7 mouse cellular contexts compared by ENCODE assay signal in the genomic region with DNA sequence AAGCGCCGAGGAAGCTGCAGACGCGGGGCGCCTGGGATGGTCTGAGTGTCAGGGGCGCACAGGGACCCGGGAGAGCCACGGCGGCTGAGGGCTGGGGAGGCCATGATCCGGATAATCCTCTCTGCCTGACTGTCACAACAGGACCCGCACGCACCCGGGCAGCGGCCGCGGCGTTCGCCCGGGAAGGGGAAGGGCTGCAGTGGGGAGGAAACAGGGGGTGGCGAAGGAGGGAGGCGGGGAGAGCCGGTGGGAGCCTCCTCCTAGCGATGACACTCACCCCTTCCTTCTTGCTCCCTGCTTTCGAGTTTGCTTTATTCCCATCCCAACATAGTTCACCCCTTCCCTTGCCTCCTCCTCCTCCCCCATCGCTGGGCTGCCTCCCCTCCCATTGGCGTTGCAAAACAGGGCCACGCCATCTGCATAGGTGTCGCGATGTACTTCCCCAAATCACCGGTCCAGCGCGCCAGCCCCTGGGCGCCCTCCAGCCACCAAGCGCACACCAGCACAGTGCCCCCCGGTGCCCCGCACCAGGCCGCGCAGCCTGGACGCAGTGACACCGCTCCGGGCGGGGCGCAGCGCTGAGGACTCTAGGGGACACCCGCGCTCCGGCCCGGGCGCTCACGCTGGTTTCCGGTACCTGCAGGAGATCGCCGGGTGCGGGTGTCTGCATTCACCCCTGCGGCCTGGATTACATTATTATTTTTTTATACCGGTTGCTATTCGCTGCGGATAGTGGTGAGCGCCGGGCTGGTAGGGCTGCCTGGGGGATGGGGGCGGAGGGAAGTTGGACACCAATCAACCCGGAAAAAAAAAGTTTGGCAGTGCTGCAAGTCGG. TPM values are rescaled to one million over a fixed set of nuclear protein-coding genes. Genes with fewer than 3 reads are reported as not detected.
A peak's percentile ranks its signal among the peaks of the same experiment; 100 is the strongest.
DNase-seq lines count a peak whose midpoint lies in the region; ATAC-seq and TF ChIP-seq lines count a peak whose summit lies in the region.

No protein-coding gene starts in this region.

- peak; percentile 47 for ATAC-seq in midbrain, postnatal 0 days (ENCODE audit: low FRiP score)

- peaks cover 6% of the 10 kb centered on the region for H3K36me3 ChIP-seq in heart, adult 2 months (ENCODE audit: control insufficient read depth, insufficient read depth, low read length)
- no peaks in the 10 kb centered on the region for H3K36me3 ChIP-seq in kidney, adult 2 months (ENCODE audit: control insufficient read depth, insufficient read depth, low read length)
- H3K36me3 ChIP-seq in midbrain, postnatal 0 days (ENCODE audit: insufficient read depth, low read length), result no peaks in the 10 kb centered on the region
- H3K36me3 ChIP-seq in spleen, adult 2 months (ENCODE audit: control insufficient read depth, insufficient read depth, low read length), result no peaks in the 10 kb centered on the region

- no peaks in the 10 kb centered on the region for H3K27me3 ChIP-seq in heart, adult 2 months (ENCODE audit: control insufficient read depth, insufficient read depth, low read length)
- H3K27me3 ChIP-seq in kidney, adult 2 months (replicated peaks; ENCODE audit: control insufficient read depth, insufficient read depth, low read length), result no peaks in the 10 kb centered on the region
- H3K27me3 ChIP-seq in midbrain, postnatal 0 days (ENCODE audit: insufficient read depth, low read length), result no peaks in the 10 kb centered on the region
- no peaks in the 10 kb centered on the region for H3K27me3 ChIP-seq in spleen, adult 2 months (ENCODE audit: control insufficient read depth, insufficient read depth, low read length)

- WGBS in heart, adult 2 months, result under 1% methylated on average over 63 of the region's 63 CpGs
- WGBS in kidney, adult 2 months, result under 1% methylated on average over 63 of the region's 63 CpGs
- under 1% methylated on average over 62 of the region's 63 CpGs for WGBS in midbrain, postnatal 0 days
- under 1% methylated on average over 52 of the region's 63 CpGs for WGBS in spleen, adult 2 months

- peak; percentile 40; the same call in 1 of the 2 replicates for TF ChIP-seq POLR2A in heart, adult 2 months (IDR thresholded peaks at IDR 0.05; ENCODE audit: insufficient read depth, low read depth, low read length)
- peak; percentile 51 for TF ChIP-seq POLR2A in kidney, adult 2 months (IDR thresholded peaks at IDR 0.05; ENCODE audit: low read depth, low read length)
- TF ChIP-seq POLR2A in spleen, adult 2 months (IDR thresholded peaks at IDR 0.05; ENCODE audit: low read depth, low read length), result peak; percentile 45; the same call in 1 of the 2 replicates

- DNase-seq in adrenal gland, adult 2 months, result peak; percentile 87
- DNase-seq in embryo, embryonic 9.5 days (ENCODE audit: extremely low spot score), result peak; percentile 63
- DNase-seq in heart, adult 2 months, result peak; percentile 84 to 85
- peak; percentile 80 for DNase-seq in kidney, adult 2 months
- DNase-seq in liver, result peak; percentile 38
- peak; percentile 56 for DNase-seq in midbrain, postnatal 0 days (ENCODE audit: low spot score)
- peak; percentile 52 to 74 for DNase-seq in spleen, adult 2 months (ENCODE audit: low read depth in 1 of 2, low spot score in 2 of 2)

- intact Hi-C loops in heart, adult 2 months (cut with DNase I), result loop anchor here (2.0 kb wide), 1 partner anchor 34 kb away; no protein-coding TSS in a partner anchor

- H3K4me1 ChIP-seq in heart, adult 2 months (ENCODE audit: control insufficient read depth, insufficient read depth, low read length), result peaks cover 4% of the 10 kb centered on the region
- H3K4me1 ChIP-seq in kidney, adult 2 months (ENCODE audit: control insufficient read depth, insufficient read depth, low read length), result peaks cover 3% of the 10 kb centered on the region; the same call in 1 of the 2 replicates
- peaks cover 5% of the 10 kb centered on the region; the same call in 1 of the 2 replicates for H3K4me1 ChIP-seq in midbrain, postnatal 0 days (ENCODE audit: insufficient read depth, low read length)
- peaks cover 2% of the 10 kb centered on the region; the same call in 1 of the 2 replicates for H3K4me1 ChIP-seq in spleen, adult 2 months (ENCODE audit: control insufficient read depth, insufficient read depth, insufficient read length)

- peak overlapping the region; percentile 94 for H3K4me3 ChIP-seq in heart, adult 2 months
- H3K4me3 ChIP-seq in kidney, adult 2 months (ENCODE audit: insufficient read depth, low read depth, low read length), result peak overlapping the region; percentile 93
- H3K4me3 ChIP-seq in midbrain, postnatal 0 days (ENCODE audit: low read depth, low read length), result peak overlapping the region; percentile 85
- H3K4me3 ChIP-seq in spleen, adult 2 months (ENCODE audit: extremely low read depth, insufficient read depth, insufficient read length), result peak overlapping the region; percentile 72

- H3K27ac ChIP-seq in heart, adult 2 months, result peak overlapping the region; percentile 86
- H3K27ac ChIP-seq in kidney, adult 2 months (ENCODE audit: insufficient read depth, low read depth, low read length), result peak overlapping the region; percentile 97
- peak overlapping the region; percentile 67 for H3K27ac ChIP-seq in midbrain, postnatal 0 days (ENCODE audit: low read depth, low read length)
- H3K27ac ChIP-seq in spleen, adult 2 months (ENCODE audit: insufficient read depth, low read length), result peak overlapping the region; percentile 83

- H3K4me2 ChIP-seq in midbrain, postnatal 0 days (ENCODE audit: low read depth, low read length, poor library complexity, severe bottlenecking), result peak overlapping the region; percentile 97

- H3K9me3 ChIP-seq in midbrain, postnatal 0 days (ENCODE audit: low read length), result no peaks in the 10 kb centered on the region

- H3K9ac ChIP-seq in heart, adult 2 months (ENCODE audit: low read depth, low read length), result peak overlapping the region; percentile 73
- peak overlapping the region; percentile 67 for H3K9ac ChIP-seq in midbrain, postnatal 0 days (replicated peaks; ENCODE audit: low read length, poor library complexity, severe bottlenecking)

- peak; percentile 42; the same call in 1 of the 2 replicates for TF ChIP-seq EP300 in heart, adult 2 months (IDR thresholded peaks at IDR 0.05; ENCODE audit: insufficient read depth, low read depth, low read length)

- TF ChIP-seq CTCF in heart, adult 2 months (IDR thresholded peaks at IDR 0.05), result peak; percentile 55
- peak; percentile 12; the same call in 1 of the 2 replicates for TF ChIP-seq CTCF in kidney, adult 2 months (conservative IDR thresholded peaks at IDR 0.05; ENCODE audit: insufficient read depth, insufficient read length, low read depth, low read length)
- peak; percentile 49 for TF ChIP-seq CTCF in midbrain, postnatal 0 days (IDR thresholded peaks at IDR 0.05)
- TF ChIP-seq CTCF in spleen, adult 2 months (IDR thresholded peaks at IDR 0.05; ENCODE audit: extremely low read depth, insufficient read depth, insufficient read length, insufficient replicate concordance), result 0 out of 2 replicates have a peak, but pooled peaks have one; percentile 20

- H3K79me2 ChIP-seq in heart, adult 2 months (replicated peaks; ENCODE audit: control insufficient read depth, insufficient read depth, low read length), result no peaks in the 10 kb centered on the region

RNA-seq across cellular contexts. Expression of gene Smarca2, which starts 1.7 kb away (rescaled TPM):
- 10 to 100 TPM; 71.3 to 83.9 TPM for total RNA-seq in adrenal gland, adult 2 months (2021)
- 26.2 and 30.4 TPM in 2 replicates for polyA plus RNA-seq in adrenal gland, adult 2 months (2012; rRNA removed)
- total RNA-seq in heart, adult 2 months (2021), result 10 to 100 TPM; 65.7 to 72.1 TPM
- 24.3 and 54.1 TPM in 2 replicates for polyA plus RNA-seq in heart, adult 2 months (2012; rRNA removed)
- 34.3 and 45.6 TPM in 2 replicates for polyA plus RNA-seq in kidney, adult 2 months (2012; rRNA removed)
- 138 and 139 TPM in 2 replicates for total RNA-seq in midbrain, postnatal 0 days (2014; rRNA removed)
- polyA plus RNA-seq in midbrain, postnatal 0 days (2015; fragmentation: Nextera tagmentation; extraction: Ambion mirVana), result 131 and 146 TPM in 2 replicates
- polyA plus RNA-seq in spleen, adult 2 months (2012; rRNA removed), result 22.7 and 23.4 TPM in 2 replicates

Comparison
In these comparisons a context has a peak if more than half of its experiments do, and no peak if none do; other contexts are left out.
1. Peak in every context shown above with its lines: DNase-seq, ATAC-seq, H3K4me3 ChIP-seq and H3K27ac ChIP-seq.